Mouse (Mus musculus) cerebellum, postnatal 10 days (tissue): ENCODE results near the gene Rps6ka1.
"Not testable (repeated sequence)": the region's sequence is repeated elsewhere in the genome, so short reads cannot be mapped to it uniquely, and the experiment has no call there.

Experiments
- DNase-seq, 2 experiments: peaks; one replicate each; pipeline ENCODE4 v3.0.0; 2021; ENCODE audit warnings: mixed read lengths in 2 of 2

Gene Rps6ka1

DNA sequence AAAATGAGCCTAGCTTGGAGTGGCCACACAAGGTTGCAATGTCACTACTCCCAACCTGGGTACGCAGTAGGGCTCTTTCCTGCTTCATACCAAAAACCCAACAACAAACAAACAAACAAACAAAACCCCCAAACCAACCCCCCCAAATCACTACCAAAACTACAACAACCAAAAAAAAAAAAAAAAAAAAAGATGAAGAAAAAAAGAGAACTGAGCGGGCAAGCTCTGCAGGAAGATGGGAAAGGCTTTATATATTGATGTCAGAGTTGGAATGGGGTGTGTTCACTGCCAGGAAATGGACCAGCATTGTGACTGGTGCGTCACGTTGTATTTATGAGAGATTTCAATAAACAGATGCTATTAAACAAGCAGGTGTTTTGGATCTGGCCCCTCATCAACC is 33.0 kb downstream of the Rps6ka1 start:
- DNase-seq: no peak

DNA sequence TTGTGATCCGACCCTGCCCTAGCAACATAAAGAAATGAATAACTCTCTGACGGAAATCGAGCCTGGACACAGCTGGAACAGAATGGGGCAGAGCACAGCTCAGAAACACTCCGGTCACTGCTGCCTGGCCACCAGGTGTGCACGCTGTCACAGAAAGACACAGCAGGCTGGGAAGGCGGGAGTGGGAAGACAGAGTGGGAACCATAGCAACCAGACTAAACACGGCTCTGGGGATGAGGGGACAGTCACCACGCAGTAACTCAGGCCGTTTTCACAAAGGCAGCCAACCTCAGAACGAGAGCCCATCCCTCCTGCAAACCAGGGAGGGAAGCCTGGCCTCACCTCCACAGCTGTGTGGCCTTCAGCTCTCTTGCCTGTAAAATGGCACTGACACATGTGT is 34.0 kb downstream of the Rps6ka1 start:
- no peak for DNase-seq

DNA sequence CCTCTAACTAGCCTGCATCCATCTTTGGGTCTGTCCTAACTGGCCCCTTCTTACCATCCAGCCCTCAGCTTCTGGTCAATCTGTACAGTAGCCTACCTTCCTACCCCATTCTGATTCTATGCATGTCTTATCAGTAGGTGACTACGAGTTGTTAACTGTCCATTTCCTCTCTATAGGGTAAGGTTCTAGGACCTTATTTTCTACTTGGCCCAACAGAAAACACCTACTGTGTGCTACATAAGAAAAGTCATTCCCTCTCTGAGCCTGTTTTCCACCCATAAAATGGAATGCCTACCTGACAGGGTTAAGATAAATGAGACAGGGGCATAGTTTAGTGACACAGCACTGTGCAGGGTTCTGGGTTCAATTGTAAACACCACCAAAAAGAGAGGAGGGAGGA is 41.0 kb downstream of the Rps6ka1 start:
- DNase-seq: no peak

DNA sequence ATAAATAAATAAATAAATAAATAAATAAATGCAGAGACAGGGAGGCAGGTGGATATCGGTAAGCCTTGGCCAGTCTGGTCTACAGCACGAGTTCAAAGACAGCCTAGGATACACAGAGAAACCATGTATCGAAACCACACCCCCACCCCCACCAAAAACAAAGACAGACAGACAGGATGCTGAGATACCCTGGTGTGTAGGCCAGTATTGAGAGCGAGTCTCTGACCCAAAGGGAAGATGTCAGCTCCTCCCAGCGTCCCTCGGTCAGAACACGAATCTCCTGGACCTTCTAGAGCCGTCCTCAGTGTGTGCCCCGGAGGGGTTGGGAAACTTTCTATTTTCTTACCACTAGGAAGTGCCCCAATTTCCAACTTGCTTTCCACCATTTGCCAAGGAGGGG is 42.5 kb downstream of the Rps6ka1 start:
- DNase-seq: no peak

DNA sequence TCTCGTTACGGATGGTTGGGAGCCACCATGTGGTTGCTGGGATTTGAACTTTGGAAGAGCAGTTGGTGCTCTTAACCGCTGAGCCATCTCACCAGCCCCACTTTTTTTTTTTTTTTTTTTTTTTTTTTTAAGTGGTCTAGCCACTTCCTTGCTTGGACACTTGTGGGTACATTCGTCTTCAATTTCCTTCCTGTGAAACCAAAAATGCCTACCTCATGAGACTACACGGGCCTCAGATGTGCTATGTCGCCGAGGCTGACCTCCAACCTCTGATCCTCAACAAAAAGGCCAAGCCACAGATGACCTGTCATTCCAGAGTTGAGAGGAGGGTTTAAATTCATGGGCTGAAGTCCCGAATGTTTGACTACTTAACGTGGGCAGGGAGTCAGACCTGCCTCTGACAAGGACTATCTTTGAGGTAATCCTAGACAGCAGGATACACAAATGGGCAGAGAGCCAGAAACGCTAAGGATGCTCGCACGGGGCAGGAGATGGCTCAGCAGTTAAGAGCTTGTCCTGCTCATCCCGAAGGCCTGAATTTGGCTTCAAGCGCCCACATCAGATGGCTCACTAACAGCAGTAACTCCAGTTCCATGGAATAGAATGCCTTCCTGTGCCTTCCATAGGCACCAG is 43.3 kb downstream of the Rps6ka1 start:
- peak; percentile 31 to 43 for DNase-seq

DNA sequence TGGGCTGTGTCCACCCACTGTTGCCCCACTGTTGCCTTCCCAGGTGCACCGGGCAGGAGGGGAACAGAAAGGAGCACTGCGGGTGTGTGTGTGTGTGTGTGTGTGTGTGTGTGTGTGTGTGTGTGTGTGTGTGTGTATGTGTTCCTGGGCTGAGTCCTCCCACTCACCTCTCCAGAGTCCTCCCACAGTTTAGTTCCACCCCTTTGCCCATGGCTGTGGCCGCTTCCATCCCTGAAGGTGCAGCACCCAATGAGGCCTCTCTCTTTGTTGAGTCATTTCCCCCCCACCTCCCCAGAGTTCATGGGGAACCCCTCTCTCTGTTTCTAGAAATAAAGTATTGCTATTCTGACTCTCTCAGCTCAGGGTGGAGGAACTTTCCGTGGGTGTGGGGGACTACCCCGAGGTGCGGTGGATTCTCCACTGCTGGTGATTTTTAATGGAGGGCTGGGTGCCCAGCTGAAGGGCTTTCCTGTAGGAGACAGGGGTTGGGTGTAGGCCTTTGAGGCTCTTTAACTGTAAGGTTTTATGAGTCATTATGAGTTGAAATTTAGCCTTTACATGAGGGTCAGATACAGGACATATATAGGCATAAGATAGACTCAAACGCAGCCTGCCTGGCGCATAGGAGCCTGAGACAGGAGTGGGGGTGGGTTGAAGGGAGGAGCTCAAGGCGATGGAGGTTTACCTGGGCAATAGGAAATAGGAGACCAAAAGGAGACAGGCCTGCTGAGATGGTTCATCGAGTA is 44.4 kb downstream of the Rps6ka1 start:
- DNase-seq: no peak

DNA sequence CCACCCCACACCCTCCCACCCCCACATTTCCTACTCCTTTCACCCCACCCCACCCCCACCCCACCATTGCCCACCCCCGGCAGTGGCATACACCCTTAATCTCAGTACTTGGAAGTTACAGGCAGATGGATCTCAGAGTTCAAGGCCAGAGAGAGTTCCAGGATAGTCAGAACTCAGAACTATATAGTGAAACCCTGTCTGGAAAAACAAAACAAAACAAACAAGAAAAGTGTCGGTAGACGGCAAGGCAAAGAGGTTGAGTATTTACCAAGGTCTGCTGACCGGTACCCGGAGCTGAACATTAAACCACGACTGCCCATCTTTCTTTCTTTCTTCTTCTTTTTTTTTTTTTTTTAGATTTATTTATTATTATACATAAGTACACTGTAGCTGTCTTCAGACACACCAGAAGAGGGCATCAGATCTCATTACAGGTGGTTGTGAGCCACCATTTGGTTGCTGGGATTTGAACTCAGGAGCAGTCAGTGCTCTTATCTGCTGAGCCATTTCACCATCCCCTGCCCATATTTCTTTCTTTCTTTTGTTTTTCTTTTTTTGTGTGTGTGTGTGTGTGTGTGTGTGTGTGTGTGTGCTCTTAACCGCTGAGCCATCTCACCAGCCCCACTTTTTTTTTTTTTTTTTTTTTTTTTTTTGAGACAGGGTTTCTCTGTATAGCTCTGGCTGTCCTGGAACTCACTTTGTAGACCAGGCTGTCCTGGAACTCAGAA is 45.7 kb downstream of the Rps6ka1 start:
- not testable (repeated sequence) for DNase-seq

DNA sequence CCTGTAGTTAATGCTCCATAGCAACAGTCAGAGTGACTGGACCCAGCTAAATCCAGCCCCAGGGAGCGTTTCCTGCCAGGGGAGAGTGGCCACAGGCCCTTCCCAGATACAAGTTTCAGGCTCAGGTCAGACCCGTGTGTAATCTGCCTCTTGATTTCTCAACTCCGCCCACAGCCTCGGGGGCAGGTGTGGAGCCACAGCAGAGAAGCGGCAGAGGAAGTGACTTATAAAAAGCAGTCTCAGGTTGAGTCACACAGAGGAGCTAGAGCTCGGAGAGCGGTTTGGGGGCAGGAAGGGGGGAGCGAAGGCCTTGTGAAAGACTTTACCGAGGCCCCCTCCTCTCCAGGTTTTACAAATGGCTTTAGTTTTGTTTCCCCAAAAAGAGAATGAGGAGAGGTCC is 46.6 kb downstream of the Rps6ka1 start:
- no peak for DNase-seq

DNA sequence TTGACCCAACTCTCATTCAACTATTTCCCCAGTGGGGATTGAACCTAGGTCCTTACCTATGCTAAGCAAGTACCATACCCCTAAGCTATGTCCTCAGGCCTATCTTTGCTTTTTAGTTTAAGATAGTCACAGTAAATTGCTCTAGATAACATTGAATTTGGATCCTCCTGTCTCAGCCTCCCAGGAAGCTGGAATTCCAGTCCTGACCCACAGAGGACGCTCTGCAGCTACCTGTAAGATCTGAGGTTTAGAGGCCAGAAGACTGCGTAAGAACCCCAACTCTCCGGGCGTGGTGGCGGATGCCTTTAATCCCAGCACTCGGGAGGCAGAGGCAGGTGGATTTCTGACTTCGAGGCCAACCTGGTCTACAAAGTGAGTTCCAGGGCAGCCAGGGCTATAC is 47.1 kb downstream of the Rps6ka1 start:
- no peak for DNase-seq

DNA sequence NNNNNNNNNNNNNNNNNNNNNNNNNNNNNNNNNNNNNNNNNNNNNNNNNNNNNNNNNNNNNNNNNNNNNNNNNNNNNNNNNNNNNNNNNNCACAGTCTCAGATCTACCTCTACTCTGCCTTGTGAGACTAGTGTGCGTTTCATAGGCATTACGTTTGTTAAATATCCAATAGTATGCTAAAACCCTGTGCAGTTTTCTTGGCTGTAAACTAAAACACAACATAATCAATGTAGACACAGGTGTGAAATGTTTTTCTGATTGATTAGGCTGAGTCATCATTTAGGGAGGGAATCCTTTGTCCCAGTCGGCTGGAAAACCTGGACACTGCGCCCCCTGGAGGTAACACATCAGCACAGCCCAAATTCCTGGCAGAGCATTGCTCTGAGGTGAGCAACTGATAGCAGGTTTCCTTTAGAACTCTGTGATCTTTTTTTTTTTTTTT is 48.2 kb downstream of the Rps6ka1 start:
- DNase-seq: peak; percentile 57 to 68

DNA sequence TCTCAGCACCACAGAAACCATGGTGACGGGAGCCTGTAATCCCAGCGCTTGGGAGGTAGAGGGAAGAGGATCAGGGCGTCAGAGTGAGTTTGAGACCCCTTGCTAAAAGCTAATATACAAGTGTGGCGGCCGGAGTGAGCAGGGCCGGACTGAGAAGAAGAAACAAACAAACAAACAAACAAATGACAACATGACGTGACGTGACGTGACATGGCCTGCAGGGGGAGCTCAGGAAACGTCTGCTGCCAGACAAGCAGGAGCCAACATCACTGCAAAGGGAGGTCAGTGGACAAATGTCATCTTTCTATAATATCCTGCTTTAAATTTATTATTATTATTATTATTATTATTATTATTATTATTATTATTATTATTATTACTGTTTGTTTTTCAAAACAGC is 51.0 kb downstream of the Rps6ka1 start:
- peak; percentile 72 to 81 for DNase-seq

DNA sequence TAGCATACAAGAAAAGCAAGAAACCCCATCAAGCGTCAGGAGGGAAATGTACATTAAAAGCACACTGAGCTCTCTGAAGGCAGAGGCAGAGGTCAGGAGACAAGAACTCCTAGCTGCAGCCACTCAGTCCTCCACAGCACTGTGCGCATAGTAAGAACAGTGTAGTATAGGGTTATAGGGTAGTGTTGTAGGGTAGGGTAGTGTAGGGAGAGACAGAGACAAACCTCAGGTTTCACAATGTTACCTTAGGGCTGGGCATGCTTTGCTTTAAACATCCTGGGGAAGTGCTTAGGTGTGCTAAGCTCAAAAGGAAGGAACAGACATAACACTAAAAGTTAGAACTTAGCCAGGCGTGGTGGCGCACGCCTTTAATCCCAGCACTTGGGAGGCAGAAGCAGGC is 52.4 kb downstream of the Rps6ka1 start:
- no peak for DNase-seq

DNA sequence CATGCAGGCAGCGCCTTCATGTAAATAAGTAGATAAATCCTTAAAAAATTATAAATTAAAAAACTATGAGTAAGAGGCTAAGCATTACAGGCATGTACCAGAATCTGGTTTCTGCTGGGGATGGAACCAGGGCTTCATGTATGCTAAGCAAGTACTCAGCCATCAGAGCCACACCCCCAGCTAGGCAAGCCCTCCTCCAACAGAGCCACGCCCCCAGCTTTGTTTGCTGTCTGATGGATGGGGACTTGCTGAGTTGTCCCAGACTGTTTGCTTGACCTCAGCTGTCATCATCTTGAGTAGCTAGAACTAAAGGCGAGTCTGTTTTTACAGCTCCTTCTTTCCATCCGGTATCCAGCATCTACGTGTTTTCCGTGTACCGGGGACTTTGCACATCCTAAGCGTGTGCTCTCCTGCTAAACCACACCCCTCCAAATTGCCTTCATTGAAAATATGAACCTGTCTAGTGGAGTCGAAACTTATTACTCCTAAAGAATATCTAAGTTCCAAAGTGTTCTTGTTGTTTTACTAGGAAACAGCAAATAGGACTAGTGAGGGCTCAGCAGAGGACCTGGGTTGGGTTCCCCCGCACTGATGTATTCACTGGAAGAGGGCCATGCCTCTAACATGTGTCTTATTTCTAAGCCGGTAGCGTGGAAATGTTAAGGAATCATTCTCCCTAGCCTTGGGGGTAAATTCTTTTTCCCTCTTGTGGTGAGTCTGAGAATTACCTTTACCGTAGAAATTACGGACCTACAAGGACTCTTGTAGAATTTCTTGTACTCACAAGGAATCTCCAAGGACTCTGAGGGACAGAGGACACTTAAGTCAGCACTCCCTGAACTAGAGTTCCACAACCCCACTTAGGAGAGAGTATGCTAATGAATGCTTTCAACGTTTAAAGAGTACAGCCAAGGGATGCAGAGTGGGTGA is 54.4 kb downstream of the Rps6ka1 start:
- DNase-seq: no peak

DNA sequence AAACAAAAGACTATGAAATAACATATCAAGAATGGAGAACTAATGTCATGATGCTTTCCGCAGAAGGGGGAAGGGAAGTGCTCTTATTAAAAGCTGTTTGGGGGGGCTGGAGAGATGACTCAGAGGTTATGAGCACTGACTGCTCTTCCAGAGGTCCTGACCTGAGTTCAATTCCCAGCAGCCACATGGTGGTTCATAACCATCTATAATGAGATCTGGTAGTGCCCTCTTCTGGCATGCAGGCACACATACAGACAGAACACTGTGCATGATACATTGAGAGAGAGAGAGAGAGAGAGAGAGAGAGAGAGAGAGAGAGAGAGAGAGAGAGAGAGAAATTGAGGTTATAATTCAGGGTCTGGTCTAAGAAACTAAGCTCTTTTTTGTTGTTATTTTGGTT is 57.1 kb downstream of the Rps6ka1 start:
- no peak for DNase-seq

DNA sequence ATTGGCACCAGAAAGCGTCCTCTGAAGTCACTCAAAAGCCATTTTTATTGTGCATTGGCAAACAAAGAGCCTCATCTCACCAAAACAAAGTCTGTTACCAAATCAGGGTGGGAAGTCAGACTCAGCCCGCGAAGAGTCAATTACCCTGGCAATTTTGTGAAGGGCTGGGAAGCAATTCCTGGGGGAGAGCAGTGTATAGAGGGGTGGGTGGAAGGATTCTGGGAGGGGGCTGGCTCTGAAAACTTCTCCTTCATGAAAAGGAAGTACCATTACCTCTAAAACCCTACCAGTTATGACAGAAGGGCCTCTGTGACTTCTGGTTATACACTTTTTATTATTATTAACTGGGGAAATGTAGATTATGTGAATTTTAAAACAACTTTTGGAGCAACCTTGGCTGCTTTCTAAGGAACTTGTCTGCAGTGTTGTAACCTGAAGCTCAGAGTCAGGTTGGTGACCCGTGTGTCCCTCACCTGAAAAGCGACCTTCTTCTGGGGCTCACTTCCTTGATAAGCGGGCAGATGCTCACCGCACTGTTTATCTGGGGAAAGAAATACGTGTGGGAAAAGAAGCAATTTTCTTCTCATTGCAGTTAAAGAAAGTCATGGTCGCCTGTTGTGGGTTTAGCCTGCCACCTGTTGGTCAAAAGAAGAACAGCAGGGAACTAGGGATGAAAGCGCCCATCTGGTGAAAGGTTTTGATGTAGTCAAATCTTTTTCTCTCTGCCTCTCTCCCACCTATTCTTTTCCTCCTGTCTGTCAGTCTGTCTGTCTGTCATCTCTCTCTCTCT is 58.1 kb downstream of the Rps6ka1 start:
- DNase-seq: peak; percentile 81 to 86

DNA sequence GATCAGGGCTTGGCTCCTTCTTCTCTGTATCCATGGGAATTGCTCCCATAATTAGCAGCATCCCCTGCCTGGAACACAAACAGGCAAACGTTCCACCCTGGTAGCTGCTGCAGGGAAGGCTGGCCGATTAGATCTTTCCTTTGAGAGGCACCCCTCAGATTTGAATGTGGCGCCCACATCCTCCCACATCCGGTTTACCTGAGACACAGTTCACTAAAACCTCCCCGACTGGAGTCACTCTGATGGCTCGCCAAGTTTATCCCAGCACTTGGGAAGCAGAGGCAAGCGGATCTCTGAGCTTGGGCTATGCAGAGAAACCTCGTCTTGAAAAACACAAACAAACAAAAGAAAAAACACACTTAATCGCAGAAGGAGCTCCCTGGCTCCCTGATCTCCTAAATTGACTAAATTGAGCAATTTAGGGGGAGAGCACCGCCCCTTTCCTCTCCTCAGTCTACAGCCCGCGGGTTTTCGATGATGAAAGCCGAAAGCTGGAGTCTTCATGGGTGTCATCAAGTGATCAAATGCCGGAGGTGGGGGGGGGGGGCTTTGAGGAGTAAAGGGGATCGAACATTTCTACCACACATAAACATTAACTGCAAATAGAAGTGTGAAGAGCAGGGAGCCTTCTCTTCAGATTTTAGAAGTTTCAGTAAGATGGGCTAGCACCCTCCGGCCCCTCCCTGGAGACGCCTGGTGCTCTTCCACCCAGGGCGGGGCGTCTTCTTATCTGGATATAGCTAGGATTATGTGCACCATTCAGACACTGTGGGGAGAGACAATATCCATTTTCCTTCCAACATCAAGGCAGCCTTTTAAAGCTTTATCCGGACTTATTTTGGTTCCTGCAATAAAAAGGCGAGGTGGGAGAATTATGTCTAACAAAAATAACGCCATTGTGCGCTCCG is 59.5 kb downstream of the Rps6ka1 start:
- no peak for DNase-seq

DNA sequence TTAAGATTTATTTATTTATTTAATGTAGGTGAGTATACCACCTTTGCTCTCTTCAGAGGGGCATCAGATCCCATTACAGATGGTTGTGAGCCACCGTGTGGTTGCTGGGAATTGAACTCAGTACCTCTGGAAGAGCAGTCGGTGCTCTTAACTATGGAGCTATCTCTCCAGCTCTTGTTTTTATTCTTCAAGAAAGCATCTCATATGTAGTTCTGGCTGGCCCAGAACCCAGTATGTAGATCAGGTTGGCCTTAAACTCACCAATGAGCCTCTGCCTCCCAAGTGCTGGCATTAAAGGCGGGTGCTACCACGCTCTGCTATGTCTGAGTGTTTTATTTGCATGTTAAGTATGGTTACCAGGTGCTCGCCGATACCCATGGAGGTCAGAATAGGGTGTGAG is 60.2 kb downstream of the Rps6ka1 start:
- no peak for DNase-seq

DNA sequence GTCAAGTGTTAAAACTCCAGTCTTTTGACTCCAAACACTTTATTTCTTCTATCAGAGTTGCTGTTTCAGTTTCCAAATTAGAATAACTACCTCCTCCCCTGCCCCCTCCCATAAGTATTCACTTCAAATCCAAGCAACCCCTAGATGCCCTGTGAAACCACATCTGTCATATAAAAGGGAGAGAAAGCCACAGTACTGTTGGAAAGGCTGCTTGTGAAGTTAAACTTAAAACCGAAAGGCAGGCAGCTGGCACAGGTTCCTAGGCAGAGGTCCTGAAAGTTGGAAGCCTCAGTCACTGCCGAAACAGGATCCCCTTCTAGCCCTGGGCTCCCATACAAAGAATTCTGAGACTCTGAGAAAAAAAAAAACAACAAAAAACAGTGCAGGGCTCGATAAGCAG is 61.9 kb downstream of the Rps6ka1 start:
- DNase-seq: no peak

DNA sequence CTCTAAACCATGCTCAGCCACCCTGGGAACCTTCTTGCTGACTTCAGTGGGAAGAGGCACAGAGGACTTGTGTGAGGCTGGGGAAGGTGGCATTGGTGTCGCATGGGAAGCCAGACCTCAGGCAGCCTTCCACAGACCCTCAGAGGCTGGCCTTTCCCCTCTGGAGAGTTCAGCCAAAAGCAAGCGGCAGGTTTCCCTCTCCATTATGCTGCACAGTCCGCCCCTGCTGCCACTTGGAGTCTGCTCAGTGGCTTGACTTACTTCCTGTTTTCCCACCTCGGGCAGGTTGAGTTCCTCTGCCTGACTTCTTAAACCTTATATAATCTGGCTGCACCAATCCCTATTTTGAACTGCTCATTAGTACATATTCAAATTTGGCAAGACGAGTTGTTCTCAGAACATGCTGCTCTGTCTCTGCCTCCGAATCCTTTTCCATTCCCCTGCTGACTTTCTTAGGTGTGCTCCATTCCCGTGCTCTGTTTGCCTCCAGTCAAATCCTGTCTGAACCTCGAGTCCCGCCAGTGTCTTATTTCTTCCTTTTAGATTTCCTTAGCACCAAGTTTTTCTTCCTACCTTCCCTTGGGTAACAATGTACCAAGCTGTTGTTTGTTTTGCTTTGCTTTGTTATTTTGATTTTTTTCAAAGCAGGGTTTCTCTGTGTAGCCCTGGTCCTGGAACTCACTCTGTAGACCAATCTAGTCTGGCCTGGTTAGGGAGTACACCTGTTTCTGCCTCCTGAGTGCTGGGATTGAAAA is 66.6 kb downstream of the Rps6ka1 start:
- DNase-seq: no peak

DNA sequence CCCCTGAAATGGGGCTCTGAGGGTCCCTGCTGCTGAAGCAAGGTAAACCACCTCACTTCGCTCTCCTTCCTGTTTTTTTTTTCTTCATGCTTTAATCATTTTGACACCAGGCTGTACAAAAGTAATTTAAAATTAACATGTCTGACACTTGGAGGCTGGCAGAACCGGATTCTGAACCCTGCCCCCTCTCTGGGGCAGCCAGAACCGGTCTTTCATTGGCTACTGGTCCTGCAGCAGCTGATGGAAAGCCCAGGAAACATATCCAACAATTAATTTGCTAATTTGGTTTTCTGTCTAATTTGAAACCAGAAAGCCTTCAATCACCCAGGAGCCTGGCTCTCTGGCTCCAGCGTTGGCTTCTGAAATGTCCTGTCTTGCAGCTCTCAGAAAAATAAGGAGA is 67.4 kb downstream of the Rps6ka1 start:
- no peak for DNase-seq
